In genomic region chr5:117388296-117388751, GRCm38 (mm10) we compare ENCODE assay signal across 8 mouse cellular contexts. TPM values are rescaled to one million over a fixed set of nuclear protein-coding genes. Genes with fewer than 3 reads are reported as not detected.
A peak's percentile ranks its signal among the peaks of the same experiment; 100 is the strongest.
DNase-seq lines count a peak whose midpoint lies in the region; ATAC-seq and TF ChIP-seq lines count a peak whose summit lies in the region.

No protein-coding gene starts in this region.

- H3K9ac ChIP-seq in limb, embryonic 11.5 days (ENCODE audit: low read length): peak overlapping the region; percentile 93
- H3K9ac ChIP-seq in stomach, embryonic 14.5 days (replicated peaks; ENCODE audit: low read depth, low read length): peak overlapping the region; percentile 76

- H3K9me3 ChIP-seq in G1E (replicated peaks): peaks cover 18% of the 10 kb centered on the region
- H3K9me3 ChIP-seq in limb, embryonic 11.5 days (ENCODE audit: control insufficient read depth, low read length): no peaks in the 10 kb centered on the region
- H3K9me3 ChIP-seq in midbrain, embryonic 10.5 days (replicated peaks): peaks cover 20% of the 10 kb centered on the region
- H3K9me3 ChIP-seq in stomach, embryonic 14.5 days (ENCODE audit: control insufficient read depth, low read depth, low read length): no peaks in the 10 kb centered on the region; the same call in 1 of the 2 replicates

- peaks cover 35% of the 10 kb centered on the region for H3K4me1 ChIP-seq in G1E (ENCODE audit: insufficient read depth, low read depth, low read length)
- peaks cover 6% of the 10 kb centered on the region; the same call in 1 of the 2 replicates for H3K4me1 ChIP-seq in limb, embryonic 11.5 days (ENCODE audit: control insufficient read depth, insufficient read depth, low read length)
- peaks cover 22% of the 10 kb centered on the region for H3K4me1 ChIP-seq in midbrain, embryonic 10.5 days
- peaks cover 8% of the 10 kb centered on the region for H3K4me1 ChIP-seq in stomach, embryonic 14.5 days (ENCODE audit: control insufficient read depth, insufficient read depth, low read length)

- peak; percentile 57 for DNase-seq in G1E (ENCODE audit: low spot score)
- DNase-seq in adrenal gland, postnatal 14 days: peak; percentile 79
- peak; percentile 76 for DNase-seq in embryo, embryonic 9.5 days (ENCODE audit: extremely low spot score)
- peak; percentile 40 to 66 for DNase-seq in heart, postnatal 10 days
- peak; percentile 81 for DNase-seq in limb, embryonic 11.5 days (ENCODE audit: low spot score)
- DNase-seq in midbrain, embryonic 10.5 days (ENCODE audit: low spot score): peak; percentile 75
- no peak for DNase-seq in right cerebral cortex, adult 2 months (ENCODE audit: low spot score in 2 of 2)

- TF ChIP-seq CTCF in G1E (IDR thresholded peaks at IDR 0.05; ENCODE audit: low read depth, low read length): 0 out of 2 replicates have a peak, but pooled peaks have one; percentile 8

- WGBS in limb, embryonic 11.5 days: 11% methylated on average over 16 of the region's 16 CpGs
- 13% methylated on average over 16 of the region's 16 CpGs for whole genome bisulfite sequencing in midbrain, embryonic 10.5 days
- 9% methylated on average over 16 of the region's 16 CpGs for WGBS in stomach, embryonic 14.5 days

- H3K27me3 ChIP-seq in G1E (ENCODE audit: insufficient read depth, low read length): no peaks in the 10 kb centered on the region
- no peaks in the 10 kb centered on the region for H3K27me3 ChIP-seq in limb, embryonic 11.5 days (ENCODE audit: control insufficient read depth, insufficient read depth, low read length)
- no peaks in the 10 kb centered on the region for H3K27me3 ChIP-seq in midbrain, embryonic 10.5 days (ENCODE audit: low read depth, poor library complexity, severe bottlenecking)
- no peaks in the 10 kb centered on the region for H3K27me3 ChIP-seq in stomach, embryonic 14.5 days (ENCODE audit: control insufficient read depth, insufficient read depth, low read length)

- H3K36me3 ChIP-seq in G1E (replicated peaks): peaks cover 48% of the 10 kb centered on the region
- H3K36me3 ChIP-seq in limb, embryonic 11.5 days (ENCODE audit: control insufficient read depth, insufficient read depth, low read length): peaks cover 2% of the 10 kb centered on the region
- H3K36me3 ChIP-seq in midbrain, embryonic 10.5 days: peaks cover 36% of the 10 kb centered on the region
- peaks cover 28% of the 10 kb centered on the region for H3K36me3 ChIP-seq in stomach, embryonic 14.5 days (ENCODE audit: control insufficient read depth, insufficient read depth, low read length)

- peak overlapping the region; percentile 87 for H3K4me3 ChIP-seq in G1E (ENCODE audit: low read depth, low read length)
- H3K4me3 ChIP-seq in limb, embryonic 11.5 days (ENCODE audit: low read depth, low read length): peak overlapping the region; percentile 80
- H3K4me3 ChIP-seq in midbrain, embryonic 10.5 days: peak overlapping the region; percentile 85
- H3K4me3 ChIP-seq in stomach, embryonic 14.5 days (ENCODE audit: low read depth, low read length): peak overlapping the region; percentile 77

- peak overlapping the region; percentile 58 for H3K4me2 ChIP-seq in limb, embryonic 11.5 days (ENCODE audit: low read depth, severe bottlenecking)
- H3K4me2 ChIP-seq in stomach, embryonic 14.5 days (replicated peaks; ENCODE audit: low read depth, low read length): peak overlapping the region; percentile 69

- intact Hi-C loops in heart, postnatal 10 days (cut with DNase I): loop anchor here (2.0 to 10.0 kb wide), 3 partner anchors 28 to 274 kb away; partner anchors contain the start of gene Suds3

- peak overlapping the region; percentile 68; the same call in 1 of the 2 replicates for H3K27ac ChIP-seq in limb, embryonic 11.5 days (replicated peaks; ENCODE audit: low read depth, low read length)
- peak overlapping the region; percentile 98 for H3K27ac ChIP-seq in midbrain, embryonic 10.5 days (replicated peaks)
- peak overlapping the region; percentile 45; the same call in 1 of the 2 replicates for H3K27ac ChIP-seq in stomach, embryonic 14.5 days (ENCODE audit: low read length)

- ATAC-seq in G1E (ENCODE audit: extremely low read depth, insufficient number of reproducible peaks, low FRiP score, poor library complexity, severe bottlenecking): peak; percentile 43; the same call in 1 of the 2 replicates
- peak; percentile 33; the same call in 1 of the 2 replicates for ATAC-seq in limb, embryonic 11.5 days (ENCODE audit: insufficient number of reproducible peaks, low FRiP score, low TSS enrichment, low read depth)
- peak; percentile 17; the same call in 1 of the 2 replicates for ATAC-seq in stomach, embryonic 14.5 days (ENCODE audit: insufficient number of reproducible peaks, insufficient read depth, low FRiP score, low read depth)

RNA-seq across cellular contexts. Expression of gene Rfc5, which starts 0.5 kb away (rescaled TPM):
- total RNA-seq in G1E (2014; fragmentation: Nextera tagmentation) (42.6 and 44.9 TPM in 2 replicates), G1E (2017) (68.1 and 71.8 TPM in 2 replicates)
- 145 and 167 TPM in 2 replicates for polyA plus RNA-seq in G1E (2012)
- 15.4 and 16.8 TPM in 2 replicates for total RNA-seq in adrenal gland, postnatal 14 days (2021)
- 10 to 100 TPM; 14.5 to 14.9 TPM for total RNA-seq in heart, postnatal 10 days (2021)
- 121 and 123 TPM in 2 replicates for polyA plus RNA-seq in limb, embryonic 11.5 days (2014; fragmentation: Nextera tagmentation; extraction: Ambion mirVana)
- 127 and 151 TPM in 2 replicates for polyA plus RNA-seq in midbrain, embryonic 10.5 days (2016; fragmentation: Nextera tagmentation; extraction: Ambion mirVana)
- 91.7 and 102 TPM in 2 replicates for polyA plus RNA-seq in stomach, embryonic 14.5 days (2014; fragmentation: Nextera tagmentation; extraction: Ambion mirVana)

RNA-seq across cellular contexts. Expression of gene Ksr2, which starts 25.5 kb away (rescaled TPM):
- total RNA-seq in G1E (2014; fragmentation: Nextera tagmentation) (not detected in 2 replicates), G1E (2017) (under 0.01 and 0.05 TPM in 2 replicates)
- not detected in 2 replicates for polyA plus RNA-seq in G1E (2012)
- total RNA-seq in adrenal gland, postnatal 14 days (2021): 4.7 and 5.2 TPM in 2 replicates
- total RNA-seq in heart, postnatal 10 days (2021): under 1 TPM; 0.02 to 0.05 TPM
- 0.06 and 0.11 TPM in 2 replicates for polyA plus RNA-seq in limb, embryonic 11.5 days (2014; fragmentation: Nextera tagmentation; extraction: Ambion mirVana)
- polyA plus RNA-seq in midbrain, embryonic 10.5 days (2016; fragmentation: Nextera tagmentation; extraction: Ambion mirVana): 0.52 and 0.68 TPM in 2 replicates
- polyA plus RNA-seq in stomach, embryonic 14.5 days (2014; fragmentation: Nextera tagmentation; extraction: Ambion mirVana): 0.69 and 0.78 TPM in 2 replicates

RNA-seq across cellular contexts. Expression of gene Wsb2, which starts 31.2 kb away (rescaled TPM):
- total RNA-seq in G1E (2014; fragmentation: Nextera tagmentation) (14.7 and 26.3 TPM in 2 replicates), G1E (2017) (61.5 and 69.3 TPM in 2 replicates)
- 29.8 and 34.5 TPM in 2 replicates for polyA plus RNA-seq in G1E (2012)
- 100 and 103 TPM in 2 replicates for total RNA-seq in adrenal gland, postnatal 14 days (2021)
- total RNA-seq in heart, postnatal 10 days (2021): 100 to 1,000 TPM; 108 to 118 TPM
- polyA plus RNA-seq in limb, embryonic 11.5 days (2014; fragmentation: Nextera tagmentation; extraction: Ambion mirVana): 38.7 and 43.0 TPM in 2 replicates
- 48.4 and 61.6 TPM in 2 replicates for polyA plus RNA-seq in midbrain, embryonic 10.5 days (2016; fragmentation: Nextera tagmentation; extraction: Ambion mirVana)
- 40.0 and 53.1 TPM in 2 replicates for polyA plus RNA-seq in stomach, embryonic 14.5 days (2014; fragmentation: Nextera tagmentation; extraction: Ambion mirVana)

Comparison
In these comparisons a context has a peak if more than half of its experiments do, and no peak if none do; other contexts are left out.
1. DNase-seq: peak in G1E (single experiment), adrenal gland, postnatal 14 days (single experiment), embryo, embryonic 9.5 days (single experiment), heart, postnatal 10 days (2 of 2), limb, embryonic 11.5 days (single experiment) and midbrain, embryonic 10.5 days (single experiment); none in right cerebral cortex, adult 2 months (0 of 2).
2. H3K27ac ChIP-seq: peak in every context shown above with its lines; median percentile 98 in midbrain, embryonic 10.5 days; 68 in limb, embryonic 11.5 days; 45 in stomach, embryonic 14.5 days.
3. Peak in every context shown above with its lines, with median percentiles within 50 percentile points of each other: ATAC-seq and H3K4me3 ChIP-seq.